ENCODE assay signal across 1 mouse cellular context in genomic region chr1:34879611-34880010, GRCm38 (mm10).
TF ChIP-seq lines count a peak whose summit lies in the region.

No protein-coding gene starts in this region.

TF ChIP-seq in MEL, 35 proteins besides CTCF, POLR2A, EP300 and RAD21:
- 0 out of 2 replicates have a peak, but pooled peaks have one; percentile 9 for TF ChIP-seq GATA1 (IDR thresholded peaks at IDR 0.05; ENCODE audit: low read depth, low read length)
- TF ChIP-seq ZMIZ1 (IDR thresholded peaks at IDR 0.05; ENCODE audit: low read depth, low read length), result no peak
- TF ChIP-seq MEF2A (IDR thresholded peaks at IDR 0.05; ENCODE audit: extremely low read depth, insufficient replicate concordance, low read depth, low read length, poor library complexity, severe bottlenecking), result no peak
